Mouse (Mus musculus) adrenal gland (tissue): ENCODE measurements around the gene Ccnd3.

Source experiments
- intact Hi-C: fragments of 180-260 bp; cut with DNase I; formaldehyde crosslinking; loops from one replicate; pipeline ENCODE4 v1.15.1; 2025

Ccnd3 gene

DNA sequence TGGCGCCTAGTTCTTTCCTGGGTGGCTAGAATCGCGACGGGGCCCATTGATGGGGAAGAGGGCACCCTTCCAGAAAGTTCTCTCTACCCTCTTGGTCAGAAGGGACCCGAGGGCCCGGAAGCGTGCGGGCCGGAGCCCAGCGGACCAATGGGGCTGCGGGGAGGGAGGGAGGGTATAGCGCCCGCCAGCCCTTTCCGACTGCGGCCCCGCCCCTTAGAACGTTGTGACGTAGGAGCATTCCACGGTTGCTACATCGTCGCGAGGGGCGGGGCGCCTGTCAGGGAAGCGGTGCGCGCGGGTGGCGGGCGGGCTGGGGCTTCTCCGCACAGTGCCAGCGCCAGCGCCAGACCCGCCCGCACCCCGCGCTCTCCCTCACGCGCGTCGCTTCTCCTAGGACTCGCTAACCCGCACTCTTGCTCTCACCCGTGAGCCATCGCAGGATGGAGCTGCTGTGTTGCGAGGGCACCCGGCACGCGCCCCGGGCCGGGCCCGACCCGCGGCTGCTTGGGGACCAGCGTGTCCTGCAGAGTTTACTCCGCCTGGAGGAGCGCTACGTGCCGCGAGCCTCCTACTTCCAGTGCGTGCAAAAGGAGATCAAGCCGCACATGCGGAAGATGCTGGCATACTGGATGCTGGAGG lies 88.5 kb downstream of the Ccnd3 start:
- intact Hi-C loops: loop anchor here (10.0 kb wide), 1 partner anchor 49 kb away; no protein-coding TSS in a partner anchor

DNA sequence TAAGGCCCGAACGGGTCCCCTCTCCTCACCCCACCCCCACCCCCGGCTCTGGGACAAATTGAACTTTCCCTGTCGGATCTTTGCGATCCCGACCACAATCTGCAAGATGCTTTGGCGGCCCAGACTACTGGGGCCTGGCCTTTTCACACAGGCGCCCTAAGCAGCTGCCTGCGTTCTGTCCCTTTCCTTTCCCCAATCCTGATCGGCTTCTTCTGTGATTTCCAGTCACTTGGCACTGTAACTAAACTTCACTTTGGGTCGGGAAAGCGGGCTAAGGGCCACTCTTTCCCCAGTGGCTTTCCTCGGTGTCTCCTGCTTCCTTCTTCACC lies 89.0 kb downstream of the Ccnd3 start:
- intact Hi-C loops: loop anchor here (10.0 kb wide), 1 partner anchor 49 kb away; no protein-coding TSS in a partner anchor

DNA sequence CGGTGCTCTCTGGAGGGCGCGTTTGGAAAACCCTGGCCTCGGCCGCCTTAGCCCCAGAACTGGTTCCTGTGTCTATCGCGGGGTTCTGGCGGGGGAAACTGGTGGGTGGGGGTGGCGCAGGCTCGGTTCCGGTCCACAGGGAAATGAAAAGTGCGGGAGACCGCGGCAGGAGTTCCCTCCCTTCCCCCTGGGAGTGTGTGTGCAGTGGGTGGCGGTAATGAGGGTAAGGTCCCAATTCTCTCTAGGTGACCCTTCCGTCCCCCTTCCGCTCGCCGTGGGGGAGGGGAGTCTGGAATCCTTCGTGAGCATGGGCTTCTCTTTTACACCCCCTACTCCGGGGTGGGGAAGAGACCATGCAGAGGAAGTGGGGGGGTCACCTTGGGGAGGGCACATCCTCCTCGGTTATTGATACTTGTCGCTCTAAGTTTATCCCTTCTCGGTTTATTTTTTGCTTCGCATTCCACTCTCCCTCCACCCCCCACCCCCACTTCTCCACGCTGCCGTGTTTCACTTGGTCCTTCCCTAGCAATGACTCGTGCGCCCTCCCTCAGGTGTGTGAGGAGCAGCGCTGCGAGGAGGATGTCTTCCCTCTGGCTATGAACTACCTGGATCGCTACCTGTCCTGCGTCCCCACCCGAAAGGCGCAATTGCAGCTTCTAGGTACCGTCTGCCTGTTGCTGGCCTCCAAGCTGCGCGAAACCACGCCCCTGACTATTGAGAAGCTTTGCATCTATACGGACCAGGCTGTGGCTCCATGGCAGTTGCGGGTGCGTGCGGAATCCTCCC lies 89.5 kb downstream of the Ccnd3 start:
- intact Hi-C loops: loop anchor here (10.0 kb wide), 1 partner anchor 50 kb away; no protein-coding TSS in a partner anchor

DNA sequence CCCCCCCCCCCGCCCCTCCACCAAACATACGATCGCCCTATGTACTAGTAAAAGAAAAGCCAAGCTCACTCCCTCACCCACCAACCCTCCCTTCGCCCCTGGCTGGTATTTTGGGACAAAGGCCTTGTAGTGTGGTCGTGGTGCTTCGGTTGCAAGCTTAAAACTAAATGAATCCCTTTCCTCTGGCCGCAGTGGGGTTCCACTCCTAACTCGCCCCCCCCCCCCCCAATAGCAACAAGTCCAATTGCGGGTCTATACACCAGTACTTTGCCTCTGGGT lies 90.1 kb downstream of the Ccnd3 start:
- intact Hi-C loops: loop anchor here (10.0 kb wide), 1 partner anchor 50 kb away; no protein-coding TSS in a partner anchor

DNA sequence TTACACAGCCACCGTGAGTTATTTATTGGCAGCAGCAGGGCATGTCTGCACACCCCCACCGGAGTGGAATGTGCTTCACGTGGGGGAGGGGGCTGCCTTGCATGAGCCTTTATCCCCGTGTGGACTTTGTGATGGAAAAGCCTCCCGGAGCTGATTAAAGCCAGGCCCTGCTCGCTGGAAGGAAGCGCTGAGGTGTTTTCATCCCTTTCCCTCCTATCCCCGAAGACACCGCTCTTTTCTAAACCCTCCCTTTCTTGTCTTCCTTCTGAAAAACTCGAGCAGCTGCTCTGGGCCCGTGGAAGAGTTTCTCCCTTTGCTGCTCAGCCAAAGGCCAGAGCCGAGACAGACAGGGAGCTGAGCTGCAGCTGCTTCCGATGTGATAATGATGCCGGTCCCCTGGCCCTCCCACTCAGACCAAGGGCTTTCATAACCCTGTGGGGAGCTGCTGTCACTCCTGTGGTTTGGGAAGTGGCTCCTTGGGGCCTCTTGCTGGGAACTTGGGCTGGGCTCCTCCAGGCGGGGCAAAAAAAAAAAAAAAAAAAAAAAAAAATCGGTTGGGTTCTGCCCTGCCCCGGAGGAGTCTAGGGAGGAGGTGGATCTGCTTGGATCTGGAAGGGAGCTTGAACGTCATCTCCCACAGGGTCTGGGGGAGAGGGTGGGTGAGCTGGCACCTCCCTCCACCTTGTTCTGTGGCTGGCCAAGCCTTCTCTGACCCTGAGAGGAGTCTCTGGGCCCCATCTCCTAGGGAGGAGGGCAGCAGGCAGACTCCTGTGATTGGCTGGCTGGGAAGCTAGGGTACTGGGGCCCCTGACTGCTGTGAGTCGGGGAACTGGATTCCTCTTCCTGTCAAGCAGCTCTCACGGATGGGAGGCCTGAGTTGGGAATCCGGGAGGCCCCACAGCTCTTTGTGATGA lies 90.7 kb downstream of the Ccnd3 start:
- intact Hi-C loops: loop anchor here (10.0 kb wide), 1 partner anchor 51 kb away; no protein-coding TSS in a partner anchor

DNA sequence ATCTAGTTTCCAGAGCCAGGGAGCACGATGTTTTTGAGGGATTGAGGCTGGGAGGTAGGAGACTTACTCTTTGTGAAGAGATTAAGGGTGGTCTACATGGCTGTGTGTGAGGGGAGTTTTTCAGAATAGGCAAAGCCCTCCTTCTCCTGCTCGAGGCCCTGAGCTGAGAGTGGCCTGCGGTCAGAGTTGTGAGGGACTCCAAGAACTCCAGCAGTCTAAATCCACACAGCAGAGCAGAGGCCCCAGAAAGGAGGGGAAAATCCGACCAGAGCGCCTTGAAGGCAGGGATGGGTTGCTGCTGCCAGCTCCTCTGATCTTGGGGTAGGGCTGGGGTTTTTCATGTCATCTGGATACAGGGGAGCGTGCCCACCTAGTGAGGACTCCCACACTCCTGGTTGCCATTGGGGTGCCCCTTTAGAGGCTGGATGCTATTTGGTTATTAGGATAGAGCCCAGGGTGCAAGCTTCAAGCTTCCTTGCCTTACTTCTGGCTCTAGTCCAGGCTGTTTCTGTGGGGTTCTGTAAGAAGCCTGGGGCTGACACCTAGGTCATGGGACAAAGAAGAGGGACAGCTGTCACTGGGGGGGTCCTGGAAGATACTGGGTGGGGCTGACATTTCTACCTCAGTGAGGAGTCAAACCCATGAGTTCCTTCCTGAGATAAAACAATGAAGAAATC lies 91.4 kb downstream of the Ccnd3 start:
- intact Hi-C loops: loop anchor here (10.0 kb wide), 1 partner anchor 51 kb away; no protein-coding TSS in a partner anchor

DNA sequence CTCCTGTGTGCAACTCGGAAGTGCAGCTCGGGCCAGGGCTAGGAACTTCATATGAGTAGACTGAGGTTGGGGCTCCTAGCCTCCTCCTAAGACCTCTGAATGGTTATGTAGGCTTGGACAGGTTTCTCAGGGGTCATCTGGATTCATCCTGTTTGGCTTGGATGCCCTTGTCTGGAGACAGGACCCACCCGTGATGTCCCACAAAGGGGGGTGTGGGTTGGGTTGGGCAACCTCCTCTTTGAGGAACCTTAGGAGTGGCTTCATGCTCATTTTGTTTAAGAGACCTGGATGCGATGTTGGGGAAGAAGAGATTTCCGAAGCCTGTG lies 92.0 kb downstream of the Ccnd3 start:
- intact Hi-C loops: loop anchor here (10.0 kb wide), 1 partner anchor 52 kb away; no protein-coding TSS in a partner anchor

DNA sequence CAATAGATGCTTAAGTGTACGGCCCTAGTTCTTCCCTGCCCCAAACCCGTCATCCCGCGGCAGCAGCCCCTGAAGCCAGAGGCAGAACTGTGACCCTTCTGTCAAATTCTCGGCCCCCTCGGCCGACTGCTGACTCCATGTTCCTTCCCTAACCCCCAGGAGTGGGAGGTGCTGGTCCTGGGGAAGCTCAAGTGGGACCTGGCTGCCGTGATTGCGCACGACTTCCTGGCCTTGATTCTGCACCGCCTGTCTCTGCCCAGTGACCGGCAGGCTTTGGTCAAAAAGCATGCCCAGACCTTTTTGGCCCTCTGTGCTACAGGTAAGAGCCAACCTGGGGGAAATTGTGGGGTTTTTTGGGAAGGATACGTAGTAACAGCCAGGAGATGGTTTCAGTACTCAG lies 92.4 kb downstream of the Ccnd3 start:
- intact Hi-C loops: loop anchor here (10.0 kb wide), 1 partner anchor 52 kb away; no protein-coding TSS in a partner anchor

DNA sequence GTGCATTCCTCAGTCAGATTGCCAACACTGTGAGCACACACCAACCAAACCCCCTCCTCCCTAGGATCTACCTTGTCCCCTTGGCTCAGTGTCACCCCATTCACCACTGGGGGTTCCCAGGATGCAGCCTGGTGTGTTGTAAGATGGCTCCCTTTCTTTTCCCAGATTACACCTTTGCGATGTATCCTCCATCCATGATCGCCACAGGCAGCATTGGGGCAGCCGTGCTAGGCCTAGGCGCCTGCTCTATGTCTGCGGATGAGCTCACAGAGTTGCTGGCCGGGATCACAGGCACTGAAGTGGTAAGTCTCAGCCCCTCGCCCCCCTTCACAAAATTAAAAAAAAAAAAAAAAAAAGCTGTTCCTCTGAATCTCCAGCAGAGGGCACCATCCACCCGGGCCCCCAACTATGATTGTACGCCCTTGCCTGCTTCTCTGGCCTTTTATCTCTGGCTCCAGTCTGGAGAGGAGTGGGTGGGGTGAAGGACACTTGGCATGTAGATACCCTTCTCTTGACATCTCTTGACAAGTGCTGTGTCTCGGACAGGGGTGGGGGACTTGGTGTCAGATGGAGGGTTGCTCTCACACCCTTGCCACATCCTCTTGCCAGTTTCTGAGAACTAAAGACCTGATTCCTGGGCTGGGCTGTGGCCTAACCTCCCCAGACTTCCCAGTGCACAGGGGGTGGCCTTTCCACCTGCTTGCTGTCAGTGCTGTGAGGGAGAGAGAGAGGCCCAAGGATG lies 93.2 kb downstream of the Ccnd3 start:
- intact Hi-C loops: loop anchor here (2.0 to 10.0 kb wide), 2 partner anchors 53 to 87 kb away; no protein-coding TSS in a partner anchor

DNA sequence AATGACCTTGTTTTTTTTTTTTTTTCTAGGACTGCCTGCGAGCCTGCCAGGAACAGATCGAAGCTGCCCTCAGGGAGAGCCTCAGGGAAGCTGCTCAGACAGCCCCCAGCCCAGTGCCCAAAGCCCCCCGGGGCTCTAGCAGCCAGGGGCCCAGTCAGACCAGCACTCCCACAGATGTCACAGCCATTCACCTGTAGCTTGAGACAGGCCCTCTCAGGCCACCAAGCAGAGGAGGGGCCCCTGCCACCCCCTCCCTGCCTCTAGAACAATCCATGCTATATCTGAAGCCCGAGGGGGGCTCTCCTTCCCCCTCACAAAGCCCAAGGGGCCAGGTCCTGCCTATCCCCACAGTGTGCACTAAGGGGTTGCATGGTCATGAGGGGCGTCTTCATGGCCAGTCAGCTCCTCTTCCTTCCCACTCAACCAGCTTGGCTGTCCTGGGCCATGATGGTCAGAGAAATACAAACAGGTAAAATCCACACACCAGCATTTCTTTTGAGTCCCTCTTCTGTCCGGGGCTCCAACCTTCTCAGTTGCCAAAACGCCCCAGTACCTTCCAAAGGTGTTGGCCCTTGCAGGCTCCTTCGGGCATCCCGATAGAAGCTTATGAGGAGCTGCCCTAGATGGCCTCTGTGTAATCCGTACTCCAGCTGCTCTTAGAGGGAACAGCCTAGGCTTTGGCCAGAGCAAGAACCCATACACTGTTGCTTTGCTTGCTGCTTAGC lies 93.9 kb downstream of the Ccnd3 start:
- intact Hi-C loops: loop anchor here (2.0 to 10.0 kb wide), 2 partner anchors 54 to 88 kb away; no protein-coding TSS in a partner anchor

DNA sequence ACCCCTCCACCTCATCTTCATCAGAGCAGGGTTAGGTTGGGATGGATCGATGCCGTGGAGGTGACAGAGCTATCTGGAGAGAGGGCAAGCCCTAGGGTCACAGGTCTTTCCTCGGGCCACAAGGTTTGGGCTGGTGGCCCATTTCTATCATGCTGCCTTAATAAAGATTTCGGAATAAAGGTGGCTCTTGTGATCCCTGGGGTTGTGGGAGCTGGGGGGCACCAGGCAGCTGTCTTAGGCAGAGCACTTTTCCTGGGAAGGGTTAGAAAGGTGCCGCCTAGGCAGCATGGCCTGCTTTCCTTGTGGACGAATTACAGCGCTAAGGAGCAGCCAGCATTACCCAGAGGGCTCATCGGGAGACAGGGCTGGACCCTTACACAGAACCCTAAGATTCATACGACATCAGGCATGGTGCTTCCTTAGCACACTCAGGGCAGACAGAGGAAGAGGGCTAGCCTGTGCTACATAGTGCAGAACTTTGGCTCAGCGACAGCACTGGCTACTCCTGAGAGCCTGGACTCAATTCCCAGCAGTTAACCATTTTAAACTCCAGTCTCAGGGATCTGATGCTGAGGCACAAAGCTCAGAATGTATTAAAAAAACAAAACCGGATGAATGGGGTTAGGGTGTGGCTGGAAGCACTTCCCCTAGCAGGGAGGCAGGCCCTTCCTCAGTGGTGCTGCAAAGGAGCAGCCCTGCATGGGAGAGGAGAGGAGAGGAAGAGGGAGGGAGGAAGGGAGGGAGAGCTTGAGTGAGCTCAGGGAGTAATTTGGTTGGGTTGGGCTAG lies 94.9 kb downstream of the Ccnd3 start:
- intact Hi-C loops: loop anchor here (2.0 to 10.0 kb wide), 2 partner anchors 55 to 89 kb away; no protein-coding TSS in a partner anchor

DNA sequence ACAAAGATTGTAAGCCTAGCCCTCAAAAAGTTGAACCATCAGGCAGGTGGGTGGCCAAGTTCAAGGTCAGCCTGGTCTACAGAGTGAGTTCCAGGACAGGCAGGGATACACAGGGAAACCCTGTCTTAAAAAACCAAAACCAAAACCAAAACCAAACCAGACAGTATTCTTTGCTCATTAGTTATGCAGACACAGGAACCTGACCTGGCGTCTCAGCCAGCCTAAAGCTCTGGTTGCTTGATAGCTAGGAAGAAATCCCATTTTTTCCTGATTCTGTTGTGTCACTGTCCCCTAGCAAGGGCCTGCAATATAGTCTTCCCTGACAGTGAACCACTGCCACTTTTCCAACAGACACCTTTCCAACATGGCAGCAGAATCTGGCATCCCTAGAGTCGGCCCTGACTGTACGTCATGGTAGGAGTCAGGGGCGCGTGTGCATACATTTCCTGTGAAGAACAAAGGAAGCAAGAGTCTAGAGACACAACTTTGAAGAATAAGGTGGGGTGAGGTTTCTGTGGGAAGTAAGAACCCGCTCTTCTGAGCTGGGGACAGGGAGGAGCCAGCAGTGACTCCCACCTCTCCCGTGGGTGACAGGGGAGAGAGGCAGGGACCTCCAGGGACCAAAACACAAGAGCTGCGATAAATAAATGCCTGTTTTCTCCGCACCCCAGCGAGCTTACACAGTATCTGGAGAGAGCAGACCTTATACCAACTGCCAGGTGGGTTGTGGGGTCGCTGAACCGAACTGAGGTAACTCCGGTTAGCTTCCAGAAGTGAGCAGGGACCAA lies 95.9 kb downstream of the Ccnd3 start:
- intact Hi-C loops: no loop called here

DNA sequence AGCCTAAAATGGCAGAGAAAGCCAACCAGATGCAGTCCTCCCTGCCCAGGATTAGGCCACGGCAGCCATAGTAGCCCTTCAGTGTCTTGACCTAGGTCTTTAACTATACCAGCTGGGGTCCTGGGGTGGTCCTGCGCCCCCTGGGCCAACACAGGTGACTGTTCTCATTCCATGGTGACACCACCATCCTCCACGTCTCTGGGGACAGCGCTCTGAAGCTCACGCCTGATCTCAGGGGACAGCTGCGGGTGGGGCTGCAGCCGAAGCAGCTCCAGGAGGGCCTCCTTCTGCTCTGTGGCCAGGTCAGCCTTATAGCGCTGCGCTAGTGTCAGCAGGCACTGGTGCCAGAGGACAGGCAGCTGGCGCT lies 96.5 kb downstream of the Ccnd3 start:
- intact Hi-C loops: no loop called here

DNA sequence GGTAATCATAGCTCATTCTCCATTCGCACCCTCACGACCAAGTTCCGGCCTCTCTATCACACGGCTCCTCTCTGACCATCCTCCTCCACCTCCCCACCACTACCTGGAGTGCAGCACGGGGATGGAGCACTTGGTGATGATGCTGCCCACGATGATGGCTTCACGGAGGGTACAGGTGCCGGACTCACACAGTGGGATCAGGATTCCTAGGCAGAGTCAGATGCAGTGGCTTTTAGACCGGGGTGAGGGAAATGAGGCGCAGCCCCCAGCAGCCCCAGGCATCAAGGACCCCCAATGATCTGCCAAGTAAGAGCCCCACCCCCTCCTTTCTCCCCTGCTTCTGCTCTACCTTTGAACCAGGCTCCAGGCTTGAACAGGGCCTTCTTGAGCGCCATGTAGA lies 97.4 kb downstream of the Ccnd3 start:
- intact Hi-C loops: no loop called here

DNA sequence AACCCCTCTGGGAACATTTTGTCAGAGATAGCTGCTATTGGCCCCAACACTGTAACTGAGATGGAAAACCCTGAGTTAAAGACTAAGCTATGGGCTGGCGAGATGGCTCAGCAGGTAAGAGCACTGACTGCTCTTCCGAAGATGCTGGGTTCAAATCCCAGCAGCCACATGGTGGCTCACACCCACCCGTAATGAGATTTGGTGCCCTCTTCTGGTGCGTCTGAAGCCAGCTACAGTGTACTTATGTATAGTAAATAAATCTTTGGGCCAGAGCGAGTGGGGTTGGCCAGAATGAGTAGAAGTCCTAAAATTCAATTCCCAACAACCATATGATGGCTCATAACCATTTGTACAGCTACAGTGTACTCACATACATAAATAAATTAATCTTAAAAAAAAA lies 101.4 kb downstream of the Ccnd3 start:
- intact Hi-C loops: no loop called here

DNA sequence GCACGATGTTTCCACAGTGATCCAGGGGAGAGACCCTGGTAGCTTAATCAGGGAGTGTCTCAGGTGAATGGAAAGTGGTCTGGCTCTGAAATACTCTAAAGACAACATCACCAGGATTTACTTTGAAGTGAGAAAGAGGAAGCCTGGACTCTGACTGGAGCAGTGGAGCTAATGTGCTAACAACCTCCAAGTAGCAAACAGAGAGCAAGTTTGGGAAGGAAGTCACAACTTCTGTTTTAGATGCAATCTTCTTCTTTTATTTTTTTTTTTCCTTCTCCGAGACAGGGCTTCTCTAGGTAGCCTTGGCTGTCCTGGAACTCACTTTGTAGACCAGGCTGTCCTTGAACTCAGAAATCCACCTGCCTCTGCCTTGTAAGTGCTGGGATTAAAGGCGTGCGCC lies 104.3 kb downstream of the Ccnd3 start:
- intact Hi-C loops: no loop called here

DNA sequence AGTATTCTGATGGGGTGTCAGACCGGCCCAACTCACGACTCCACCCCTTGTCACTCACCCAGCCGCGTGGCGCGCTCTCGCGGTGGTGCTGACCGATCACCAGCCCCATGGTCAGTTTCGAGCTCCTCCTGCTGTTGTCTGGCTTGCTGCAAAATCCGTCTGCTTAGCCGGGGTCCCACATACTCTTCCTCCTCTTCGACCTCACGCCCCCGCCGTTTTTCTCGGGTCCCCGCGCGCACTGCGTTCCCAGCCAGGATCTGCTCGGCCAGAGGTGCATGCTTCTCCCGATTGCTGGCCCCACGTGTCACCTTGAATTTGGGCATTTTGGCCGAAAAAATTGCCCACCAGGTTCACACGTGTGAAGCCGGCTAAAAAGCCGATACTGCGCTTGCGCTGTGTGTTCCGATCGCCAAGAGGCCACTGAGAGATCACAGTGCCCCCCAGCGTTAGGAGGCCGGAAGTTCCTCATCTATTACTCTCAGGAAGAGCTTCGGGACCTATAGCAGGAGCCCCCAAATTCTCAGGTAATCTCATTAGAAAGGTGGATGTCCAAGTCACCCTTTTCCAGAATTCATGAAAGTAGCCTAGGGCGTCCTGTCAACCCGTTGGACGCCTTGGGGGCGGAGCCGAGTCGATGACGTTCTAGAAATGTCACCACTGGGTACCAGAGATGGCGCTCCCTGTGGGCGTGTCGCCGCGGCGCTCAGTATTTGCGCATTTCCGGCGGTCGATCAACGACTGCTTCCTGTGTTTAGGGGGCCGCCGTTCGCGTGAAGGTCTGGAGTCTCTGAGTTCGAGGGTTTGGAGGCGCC lies 106.2 kb downstream of the Ccnd3 start, which contains the start of the genes Bysl, Med20 and Gm20517:
Gene Bysl (minus strand): TSS at position 644 of the 812 bp plus-strand sequence.
Gene Med20 (plus strand): TSS at position 734 of the 812 bp plus-strand sequence.
Gene Gm20517 (plus strand): TSS at position 741 of the 812 bp plus-strand sequence.
- intact Hi-C loops: loop anchor here (1.0 to 5.0 kb wide), 2 partner anchors 71 to 100 kb away; no protein-coding TSS in a partner anchor
